12 mouse cellular contexts compared by ENCODE assay signal in the genomic region with DNA sequence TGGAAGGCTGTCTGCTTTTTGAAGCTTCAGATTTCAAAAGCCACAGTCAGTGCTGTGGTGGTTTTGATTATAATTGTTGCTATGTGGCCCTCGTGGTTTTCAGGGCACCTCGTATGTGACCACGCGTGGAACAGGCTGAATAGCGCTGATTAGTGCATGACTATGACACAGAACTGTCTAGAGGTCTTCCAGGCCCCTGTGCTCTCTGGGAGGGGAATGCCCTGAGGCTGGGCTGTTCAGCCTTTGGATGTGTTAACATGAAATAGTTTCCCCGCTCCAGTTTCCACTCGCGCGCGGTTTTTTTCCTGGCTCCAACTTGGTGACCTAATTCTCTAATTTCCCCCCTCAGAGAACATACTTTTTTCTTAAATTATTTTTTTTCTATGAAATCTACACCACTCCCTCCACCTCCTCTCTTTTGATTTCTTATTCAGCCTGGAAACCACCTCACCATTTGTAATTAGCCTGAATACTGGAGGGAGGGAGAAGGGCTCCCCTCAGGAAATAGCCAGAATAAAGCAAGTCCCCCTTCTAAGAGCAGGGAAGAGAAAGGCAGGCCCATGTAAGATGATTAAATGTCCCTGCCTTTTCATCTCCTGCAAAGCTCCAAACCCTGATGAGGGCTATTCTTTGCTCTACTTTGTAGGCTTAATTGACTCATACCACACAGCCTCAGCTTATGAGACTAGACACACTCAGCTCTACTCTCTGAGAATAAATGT.
DNase-seq lines count a peak whose midpoint lies in the region; ATAC-seq and TF ChIP-seq lines count a peak whose summit lies in the region.
"Had no signal": no experiment of that assay in that cellular context is flagged by ENCODE, and none has a peak within 500 bp of the region (broad histone marks: within the 10 kb centered on the region; RNA-seq: fewer than 3 reads in every experiment).

No protein-coding gene starts in this region.

- H3K9me3 ChIP-seq in CH12.LX (replicated peaks; ENCODE audit: low read length) = no peaks in the 10 kb centered on the region
- H3K9me3 ChIP-seq in forebrain, embryonic 12.5 days = no peaks in the 10 kb centered on the region
- H3K9me3 ChIP-seq: heart, embryonic 15.5 days; megakaryocyte, embryonic 14.5 days had no signal

- peak; percentile 9 for DNase-seq in gastrocnemius, postnatal 10 days
- no peak for DNase-seq in gastrocnemius, postnatal 36 days
- peak; percentile 10 for DNase-seq in CH12.LX (ENCODE audit: extremely low read depth)
- no peak for DNase-seq in cerebellum, postnatal 4 days (ENCODE audit: low spot score in 2 of 2)
- no peak for DNase-seq in thymus, postnatal 0 days (ENCODE audit: low spot score)
- DNase-seq: adrenal gland, adult 8-10 months had no signal

- H3K9ac ChIP-seq in CH12.LX (ENCODE audit: insufficient read depth, low read depth) = no peak overlapping the region
- H3K9ac ChIP-seq in forebrain, embryonic 12.5 days = no peak overlapping the region
- H3K9ac ChIP-seq: heart, embryonic 15.5 days had no signal

- H3K27me3 ChIP-seq in CH12.LX (replicated peaks) = no peaks in the 10 kb centered on the region
- no peaks in the 10 kb centered on the region for H3K27me3 ChIP-seq in forebrain, embryonic 12.5 days
- H3K27me3 ChIP-seq: heart, embryonic 15.5 days; megakaryocyte, embryonic 14.5 days had no signal

- no peaks in the 10 kb centered on the region for H3K36me3 ChIP-seq in CH12.LX (replicated peaks in 1 of 2; ENCODE audit: control insufficient read depth in 1 of 2, insufficient read depth in 1 of 2, low read length in 1 of 2)
- H3K36me3 ChIP-seq in forebrain, embryonic 12.5 days (replicated peaks) = no peaks in the 10 kb centered on the region
- H3K36me3 ChIP-seq: heart, embryonic 15.5 days had no signal

- WGBS in forebrain, embryonic 12.5 days = 20% methylated on average over 10 of the region's 10 CpGs

- no peak overlapping the region for H3K27ac ChIP-seq in CH12.LX (ENCODE audit: insufficient read depth, low read depth)
- peak overlapping the region; percentile 64 for H3K27ac ChIP-seq in forebrain, embryonic 12.5 days
- H3K27ac ChIP-seq: heart, embryonic 15.5 days; left cerebral cortex, adult 2 months had no signal

- no peak overlapping the region for H3K4me3 ChIP-seq in CH12.LX (replicated peaks in 1 of 3; ENCODE audit: low read depth in 2 of 3, low read length in 2 of 3, poor library complexity in 1 of 3)
- no peak overlapping the region for H3K4me3 ChIP-seq in forebrain, embryonic 12.5 days (replicated peaks)
- H3K4me3 ChIP-seq: heart, embryonic 15.5 days; left cerebral cortex, adult 2 months; megakaryocyte, embryonic 14.5 days had no signal

- peak; percentile 80 for ATAC-seq in forebrain, embryonic 12.5 days (ENCODE audit: low FRiP score)
- ATAC-seq in megakaryocyte progenitor cell, adult 5-6 weeks (replicated peaks; ENCODE audit: poor library complexity) = 0 out of 2 replicates have a peak, but pooled peaks have one; percentile 23
- no peak for ATAC-seq in monocyte, adult 5-6 weeks (replicated peaks; ENCODE audit: insufficient number of reproducible peaks, low FRiP score, low TSS enrichment, poor library complexity, severe bottlenecking)

- dilution Hi-C loops in CH12.LX (cut with MboI; ENCODE audit: extremely low pct_ligation_motif_present, extremely low pct_unique_long_range_greater_than_20kb, low sequenced_read_pairs) = no loop called here

- TF ChIP-seq EP300 in CH12.LX (IDR thresholded peaks at IDR 0.05; ENCODE audit: low read length) = no peak

- in situ Hi-C loops in CH12.LX (cut with MboI; ENCODE audit: low pct_ligation_motif_present, low pct_unique_long_range_greater_than_20kb, low sequenced_read_pairs) = no loop called here

- no peak for TF ChIP-seq CTCF in CH12.LX (conservative IDR thresholded peaks at IDR 0.05 in 1 of 2, IDR thresholded peaks at IDR 0.05 in 1 of 2; ENCODE audit: low read depth in 2 of 2, low read length in 2 of 2)

- no peak for TF ChIP-seq RAD21 in CH12.LX (IDR thresholded peaks at IDR 0.05; ENCODE audit: low read depth, low read length)

- intact Hi-C loops in gastrocnemius, postnatal 36 days (cut with DNase I) = no loop called here

- peaks cover 0 to 15% of the 10 kb centered on the region in 2 experiments; a peak in 2 of 4 replicates for H3K4me1 ChIP-seq in CH12.LX (ENCODE audit: control insufficient read depth in 1 of 2, insufficient read depth in 2 of 2)
- H3K4me1 ChIP-seq in forebrain, embryonic 12.5 days = peaks cover 9% of the 10 kb centered on the region
- H3K4me1 ChIP-seq: heart, embryonic 15.5 days; megakaryocyte, embryonic 14.5 days had no signal

- TF ChIP-seq POLR2A in CH12.LX (IDR thresholded peaks at IDR 0.05; ENCODE audit: low read depth, low read length) = no peak

- H3K79me2 ChIP-seq in CH12.LX (replicated peaks; ENCODE audit: control insufficient read depth, extremely low read depth, insufficient read depth, poor library complexity, severe bottlenecking) = no peaks in the 10 kb centered on the region

- H3K4me2 ChIP-seq in CH12.LX (ENCODE audit: insufficient read depth, low read depth, poor library complexity, severe bottlenecking) = no peak overlapping the region
- H3K4me2 ChIP-seq in forebrain, embryonic 12.5 days = peak overlapping the region; percentile 24; the same call in 1 of the 2 replicates
- H3K4me2 ChIP-seq: heart, embryonic 15.5 days had no signal

TF ChIP-seq in CH12.LX, 34 proteins besides CTCF, POLR2A, EP300 and RAD21:
- TF ChIP-seq ZKSCAN1 (IDR thresholded peaks at IDR 0.05; ENCODE audit: borderline replicate concordance, low read depth, low read length) = no peak
- TF ChIP-seq SMC3 (IDR thresholded peaks at IDR 0.05; ENCODE audit: low read depth, low read length) = no peak

Comparison
In these comparisons a context has a peak if more than half of its experiments do, and no peak if none do; other contexts are left out.
1. DNase-seq: peak in gastrocnemius, postnatal 10 days (single experiment) and CH12.LX (single experiment); none in gastrocnemius, postnatal 36 days (0 of 2), cerebellum, postnatal 4 days (0 of 2) and thymus, postnatal 0 days (single experiment).